Mouse (Mus musculus): Measurements from ENCODE around the gene 4930539E08Rik. TPM values are rescaled to one million over a fixed set of nuclear protein-coding genes. Genes with fewer than 3 reads are reported as not detected.

4930539E08Rik gene
- total RNA-seq (2015; ENCODE audit: low replicate concordance) (not detected in 2 replicates), total RNA-seq (2017; ENCODE audit: low replicate concordance) (not detected in 2 replicates)

GRCm38 (mm10) chr17:28915060-28915628 is at the start of gene 4930539E08Rik:
Gene 4930539E08Rik, minus strand, starts transcription at chr17:28915324.
- no peak for ATAC-seq (replicated peaks; ENCODE audit: low FRiP score, poor library complexity, severe bottlenecking)

- ATAC-seq (replicated peaks; ENCODE audit: low FRiP score, poor library complexity, severe bottlenecking), result no peak
These were observed 46.5 kb upstream of the 4930539E08Rik start for GRCm38 (mm10) chr17:28961596-28961995.

GRCm38 (mm10) chr17:28960597-28960996 is 45.5 kb upstream of the 4930539E08Rik start:
- no peak for ATAC-seq (replicated peaks; ENCODE audit: low FRiP score, poor library complexity, severe bottlenecking)

GRCm38 (mm10) chr17:28954416-28954815 is 39.3 kb upstream of the 4930539E08Rik start:
- ATAC-seq (replicated peaks; ENCODE audit: low FRiP score, poor library complexity, severe bottlenecking), result no peak

GRCm38 (mm10) chr17:28953251-28953650 is 38.1 kb upstream of the 4930539E08Rik start:
- peak; percentile 21 for ATAC-seq (replicated peaks; ENCODE audit: low FRiP score, poor library complexity, severe bottlenecking)

- peak; percentile 86 for ATAC-seq (replicated peaks; ENCODE audit: low FRiP score, poor library complexity, severe bottlenecking)
These were observed 37.0 kb upstream of the 4930539E08Rik start, which contains the start of gene Kctd20 for GRCm38 (mm10) chr17:28951831-28952799. Gene Kctd20, plus strand, starts transcription at chr17:28951950.

GRCm38 (mm10) chr17:28950751-28951150 is 35.6 kb upstream of the 4930539E08Rik start:
- no peak for ATAC-seq (replicated peaks; ENCODE audit: low FRiP score, poor library complexity, severe bottlenecking)

GRCm38 (mm10) chr17:28948661-28949060 is 33.5 kb upstream of the 4930539E08Rik start:
- no peak for ATAC-seq (replicated peaks; ENCODE audit: low FRiP score, poor library complexity, severe bottlenecking)

- ATAC-seq (replicated peaks; ENCODE audit: low FRiP score, poor library complexity, severe bottlenecking), result no peak
These were observed 32.2 kb upstream of the 4930539E08Rik start for GRCm38 (mm10) chr17:28947011-28947939.

- ATAC-seq (replicated peaks; ENCODE audit: low FRiP score, poor library complexity, severe bottlenecking), result no peak
These were observed 29.4 kb upstream of the 4930539E08Rik start for GRCm38 (mm10) chr17:28944481-28944880.

GRCm38 (mm10) chr17:28943740-28944139 is 28.6 kb upstream of the 4930539E08Rik start, which contains the start of gene Pxt1:
Gene Pxt1, minus strand, starts transcription at chr17:28943840.
- ATAC-seq (replicated peaks; ENCODE audit: low FRiP score, poor library complexity, severe bottlenecking), result no peak

- ATAC-seq (replicated peaks; ENCODE audit: low FRiP score, poor library complexity, severe bottlenecking), result peak; percentile 94
These were observed 27.0 kb upstream of the 4930539E08Rik start for GRCm38 (mm10) chr17:28942101-28942500.

- ATAC-seq (replicated peaks; ENCODE audit: low FRiP score, poor library complexity, severe bottlenecking), result no peak
These were observed 25.8 kb upstream of the 4930539E08Rik start for GRCm38 (mm10) chr17:28940776-28941555.

- ATAC-seq (replicated peaks; ENCODE audit: low FRiP score, poor library complexity, severe bottlenecking), result peak; percentile 59; the same call in 1 of the 2 replicates
These were observed 21.7 kb upstream of the 4930539E08Rik start for GRCm38 (mm10) chr17:28936622-28937345.

- ATAC-seq (replicated peaks; ENCODE audit: low FRiP score, poor library complexity, severe bottlenecking), result peak; percentile 43; the same call in 1 of the 2 replicates
These were observed 21.0 kb upstream of the 4930539E08Rik start for GRCm38 (mm10) chr17:28936133-28936532.

GRCm38 (mm10) chr17:28934120-28934916 is 19.2 kb upstream of the 4930539E08Rik start:
- no peak for ATAC-seq (replicated peaks; ENCODE audit: low FRiP score, poor library complexity, severe bottlenecking)

GRCm38 (mm10) chr17:28932274-28932673 is 17.1 kb upstream of the 4930539E08Rik start:
- ATAC-seq (replicated peaks; ENCODE audit: low FRiP score, poor library complexity, severe bottlenecking), result no peak

Data from erythroid progenitor cell, adult 5-6 weeks (primary cell).